Mouse (Mus musculus) embryonic fibroblast, embryonic 13.5 days (primary cell): ENCODE results near the gene Adra2a. TPM values are rescaled to one million over a fixed set of nuclear protein-coding genes. Genes with fewer than 3 reads are reported as not detected.

Source experiments
- H3K27ac ChIP-seq: 2 replicates; pipeline ENCODE4 v1.5.1; 2012; ENCODE audit warnings: low read length, control low read depth, inconsistent platforms; ENCODE audit not compliant: insufficient read depth
- H3K4me1 ChIP-seq: 2 replicates; pipeline ENCODE4 v1.6.1; 2011; ENCODE audit warnings: low read length; ENCODE audit not compliant: control insufficient read depth, insufficient read depth
- H3K4me3 ChIP-seq: 2 replicates; pipeline ENCODE4 v1.5.1; 2011; ENCODE audit warnings: mild to moderate bottlenecking, control low read depth, low read length; ENCODE audit not compliant: insufficient read depth
- CTCF ChIP-seq: IDR thresholded peaks from 2 replicates; pipeline ENCODE4 v1.5.1; 2011; ENCODE audit warnings: mild to moderate bottlenecking, control low read depth, low read length, moderate library complexity, borderline replicate concordance; ENCODE audit not compliant: insufficient read depth
- POLR2A ChIP-seq: IDR thresholded peaks from 2 replicates; pipeline ENCODE4 v1.6.1; 2011; ENCODE audit warnings: low read depth, mild to moderate bottlenecking, control low read depth, low read length, moderate library complexity
- polyA plus RNA-seq: library from polyadenylated mRNA; stranded (reverse); fragments of >200 nt; gene quantifications from 2 replicates; pipeline ENCODE4 v1.2.4, GENCODE M21; 2011; ENCODE audit warnings: low read depth; ENCODE audit not compliant: missing spikeins, insufficient read length

The Adra2a gene
- 5.5 TPM in 2 replicates for polyA plus RNA-seq

GRCm38 (mm10) chr19:54043851-54044250 is at the start of gene Adra2a:
Gene Adra2a, plus strand, starts transcription at chr19:54044151.
- no peaks in the 10 kb centered on the region for H3K4me1 ChIP-seq
- TF ChIP-seq POLR2A (no peak), CTCF (no peak)
- no peak within 1 kb of the TSS for H3K27ac ChIP-seq
- peak within 1 kb of the TSS; percentile 39 for H3K4me3 ChIP-seq

GRCm38 (mm10) chr19:53994276-53994675 is 49.7 kb upstream of the Adra2a start:
- Histone ChIP-seq H3K27ac (no peak overlapping the region), H3K4me3 (no peak overlapping the region), H3K4me1 (no peaks in the 10 kb centered on the region)
- no peak for TF ChIP-seq POLR2A
- TF ChIP-seq CTCF, result no peak

DNA sequence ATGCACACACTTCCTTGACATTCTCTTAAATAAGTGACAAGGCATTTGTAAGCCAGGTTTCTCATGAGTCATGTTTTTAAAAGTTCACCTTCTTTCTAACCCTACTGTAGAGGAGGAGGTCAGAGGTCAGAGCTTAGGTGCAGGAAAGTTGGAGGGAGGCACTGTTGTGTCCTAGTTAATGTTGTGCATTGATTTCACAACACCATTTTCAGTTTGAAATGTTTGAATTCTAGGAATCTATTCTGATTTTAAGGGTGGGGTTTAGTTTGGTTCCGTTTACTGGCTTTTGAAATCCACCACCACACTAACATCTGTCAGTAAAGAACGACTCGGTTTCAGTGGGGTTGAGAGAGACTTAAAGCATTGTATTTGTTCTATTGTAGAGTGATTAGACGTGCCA is 33.0 kb upstream of the Adra2a start:
- H3K4me3 ChIP-seq, result no peak overlapping the region
- H3K27ac ChIP-seq, result no peak overlapping the region
- TF ChIP-seq CTCF, result no peak
- no peak for TF ChIP-seq POLR2A
- H3K4me1 ChIP-seq, result no peaks in the 10 kb centered on the region

- TF ChIP-seq POLR2A, result no peak
- no peak for TF ChIP-seq CTCF
These were observed 29.0 kb upstream of the Adra2a start for GRCm38 (mm10) chr19:54014999-54015398.

GRCm38 (mm10) chr19:54015503-54015902 is 28.4 kb upstream of the Adra2a start:
- TF ChIP-seq CTCF (no peak), POLR2A (no peak)

More at GRCm38 (mm10) chr19:54014999-54015398, 29.0 kb upstream of the Adra2a start:
- H3K4me1 ChIP-seq, result no peaks in the 10 kb centered on the region
- no peak overlapping the region for H3K27ac ChIP-seq
- H3K4me3 ChIP-seq, result no peak overlapping the region

GRCm38 (mm10) chr19:54035100-54035499 is 8.9 kb upstream of the Adra2a start:
- Histone ChIP-seq H3K4me3 (no peak overlapping the region), H3K27ac (no peak overlapping the region), H3K4me1 (no peaks in the 10 kb centered on the region)
- TF ChIP-seq CTCF, result no peak
- TF ChIP-seq POLR2A, result no peak

More at GRCm38 (mm10) chr19:54015503-54015902, 28.4 kb upstream of the Adra2a start:
- no peak overlapping the region for H3K4me3 ChIP-seq
- no peak overlapping the region for H3K27ac ChIP-seq
- H3K4me1 ChIP-seq, result no peaks in the 10 kb centered on the region

DNA sequence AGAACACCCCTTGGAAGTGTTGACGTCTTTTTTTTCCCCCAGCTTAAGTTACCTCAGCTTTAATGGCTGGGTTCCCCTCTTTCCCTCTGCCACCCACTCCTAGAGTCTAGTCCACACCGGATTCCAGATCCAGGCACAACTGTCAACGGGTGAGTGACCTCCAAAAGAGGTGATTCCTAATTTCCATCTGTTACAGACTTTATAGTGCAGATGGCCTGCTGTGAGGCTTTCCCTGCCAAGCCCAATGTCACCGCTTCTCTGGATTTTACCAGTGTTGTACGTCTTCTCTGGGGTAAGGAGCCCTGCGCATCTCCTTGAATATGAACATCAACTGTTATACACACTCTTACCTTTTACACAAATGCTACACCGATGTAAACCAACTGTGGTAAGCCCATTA is 4.5 kb upstream of the Adra2a start:
- TF ChIP-seq POLR2A, result no peak
- no peak for TF ChIP-seq CTCF
- Histone ChIP-seq H3K4me1 (no peaks in the 10 kb centered on the region), H3K4me3 (no peak overlapping the region), H3K27ac (no peak overlapping the region)

GRCm38 (mm10) chr19:54040356-54041028 is 3.5 kb upstream of the Adra2a start:
- H3K4me1 ChIP-seq, result no peaks in the 10 kb centered on the region
- H3K27ac ChIP-seq, result no peak overlapping the region
- TF ChIP-seq CTCF (no peak), POLR2A (no peak)
- no peak overlapping the region for H3K4me3 ChIP-seq

DNA sequence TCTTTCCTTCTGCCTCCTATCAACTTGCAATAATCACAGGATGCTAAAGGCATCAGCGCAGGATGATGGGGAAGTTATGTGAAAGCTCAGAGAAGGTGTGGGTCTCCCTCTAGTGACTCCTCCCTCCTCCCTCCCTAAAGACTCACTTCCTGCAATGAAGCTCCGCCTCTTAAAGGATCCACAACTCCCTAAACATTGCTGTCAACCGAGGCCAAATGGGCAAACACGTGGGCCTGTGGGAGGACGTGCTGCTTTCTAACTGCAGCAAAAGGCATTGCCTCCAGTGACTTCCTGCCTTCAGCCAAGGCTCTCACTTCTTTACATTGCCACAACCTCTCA is 3.0 kb upstream of the Adra2a start:
- H3K4me1 ChIP-seq, result no peaks in the 10 kb centered on the region
- no peak overlapping the region for H3K27ac ChIP-seq

DNA sequence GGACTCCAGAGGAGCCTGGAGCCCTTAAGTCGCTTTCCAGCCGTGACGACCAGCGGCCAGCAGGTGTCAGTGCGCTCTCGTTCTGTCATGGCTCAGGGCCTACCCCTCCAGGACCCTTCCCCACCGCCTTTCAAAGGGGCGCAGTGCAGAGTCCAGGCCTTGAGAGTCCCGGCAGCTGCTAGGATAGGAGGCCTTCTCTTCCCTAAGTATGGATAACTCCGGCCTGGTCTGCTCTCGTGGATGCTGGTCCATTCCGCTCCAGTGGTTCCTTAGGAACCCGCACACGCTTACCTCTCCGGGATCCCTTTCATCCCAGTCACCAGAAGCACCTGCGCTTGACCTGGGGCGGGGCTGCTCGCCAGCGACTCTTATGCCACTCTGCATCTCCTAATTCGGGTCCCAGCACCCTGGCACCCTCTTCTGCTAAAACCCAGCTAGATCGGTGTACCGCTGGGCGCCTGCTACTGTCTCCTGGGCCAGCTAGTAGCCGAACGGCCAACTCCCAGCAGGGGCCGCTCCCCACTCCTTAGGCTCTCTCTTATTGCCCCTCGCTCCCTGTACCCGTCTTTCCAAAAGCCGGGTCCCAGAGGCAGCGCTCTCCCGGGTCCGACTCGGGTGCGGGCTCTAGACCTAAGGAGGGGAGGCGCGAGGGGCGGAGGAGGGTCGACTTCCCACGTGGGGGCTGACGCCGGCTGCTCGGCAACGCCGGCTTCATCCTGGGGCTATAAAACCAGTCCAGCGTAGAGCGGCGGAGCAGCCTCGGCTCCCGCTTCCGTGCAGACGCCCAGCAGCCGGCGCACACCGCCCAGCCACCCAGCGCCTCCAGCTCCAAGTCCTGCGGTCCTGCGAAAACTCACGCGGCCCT is 788 bp downstream of the Adra2a start:
- H3K4me1 ChIP-seq, result no peaks in the 10 kb centered on the region
- H3K4me3 ChIP-seq, result peak overlapping the region; percentile 39
- TF ChIP-seq POLR2A, result 0 out of 2 replicates have a peak, but pooled peaks have one; percentile 43
- TF ChIP-seq CTCF, result peak; percentile 97
- H3K27ac ChIP-seq, result no peak overlapping the region

More for the DNA sequence above, 3.0 kb upstream of the Adra2a start:
- TF ChIP-seq POLR2A (no peak), CTCF (no peak)
- H3K4me3 ChIP-seq, result no peak overlapping the region

DNA sequence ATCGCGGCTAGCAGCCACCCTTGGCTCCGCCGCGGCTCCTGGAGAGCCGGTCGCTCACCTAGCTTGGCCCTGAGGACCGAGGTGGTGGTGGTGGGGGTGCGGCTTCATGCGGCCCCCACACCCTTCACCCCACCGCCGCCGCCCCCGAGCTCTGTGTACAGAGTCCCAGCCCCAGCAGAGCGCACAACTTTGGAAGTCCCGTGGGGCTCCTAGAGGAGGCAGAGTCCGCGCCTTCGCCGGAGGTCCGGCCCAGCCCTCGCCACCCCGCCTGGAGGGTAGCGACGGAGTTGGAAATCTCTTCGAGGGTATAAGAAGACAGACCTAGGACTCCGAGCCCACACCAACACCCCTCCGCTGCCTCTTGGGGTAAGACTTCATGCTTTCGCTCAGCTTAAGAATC is 1.5 kb downstream of the Adra2a start:
- TF ChIP-seq CTCF, result no peak
- no peak for TF ChIP-seq POLR2A
- Histone ChIP-seq H3K4me1 (no peaks in the 10 kb centered on the region), H3K27ac (no peak overlapping the region), H3K4me3 (peak overlapping the region; percentile 39)
